Mouse (Mus musculus): ENCODE data around the gene Cbx5. TPM values are rescaled to one million over a fixed set of nuclear protein-coding genes. Genes with fewer than 3 reads are reported as not detected.

Gene Cbx5
- total and polyA plus RNA-seq, 3 experiments = 94.9 to 171 (median 128) TPM

GRCm38 (mm10) chr15:103256210-103256986, 16.8 kb upstream of the Cbx5 start:
- no peak overlapping the region for H3K9ac ChIP-seq (ENCODE audit: insufficient read depth, low read depth)
- H3K4me1 ChIP-seq (ENCODE audit: control insufficient read depth in 1 of 2, insufficient read depth in 2 of 2) = peaks cover 9 to 18% of the 10 kb centered on the region in 2 experiments
- dilution Hi-C loops (cut with MboI; ENCODE audit: extremely low pct_ligation_motif_present, extremely low pct_unique_long_range_greater_than_20kb, low sequenced_read_pairs) (no loop called here), in situ Hi-C loops (cut with MboI; ENCODE audit: low pct_ligation_motif_present, low pct_unique_long_range_greater_than_20kb, low sequenced_read_pairs) (no loop called here)
- no peaks in the 10 kb centered on the region for H3K9me3 ChIP-seq (replicated peaks; ENCODE audit: low read length)
- no peaks in the 10 kb centered on the region for H3K27me3 ChIP-seq (replicated peaks)
- DNase-seq (ENCODE audit: extremely low read depth) = no peak
- no peak overlapping the region for H3K4me3 ChIP-seq (replicated peaks in 1 of 3; ENCODE audit: low read depth in 2 of 3, low read length in 2 of 3, poor library complexity in 1 of 3)
- peaks cover 0 to 14% of the 10 kb centered on the region in 2 experiments for H3K36me3 ChIP-seq (replicated peaks in 1 of 2; ENCODE audit: control insufficient read depth in 1 of 2, insufficient read depth in 1 of 2, low read length in 1 of 2)
- no peak overlapping the region for H3K27ac ChIP-seq (ENCODE audit: insufficient read depth, low read depth)
- H3K79me2 ChIP-seq (replicated peaks; ENCODE audit: control insufficient read depth, extremely low read depth, insufficient read depth, poor library complexity, severe bottlenecking) = no peaks in the 10 kb centered on the region
- H3K4me2 ChIP-seq (ENCODE audit: insufficient read depth, low read depth, poor library complexity, severe bottlenecking) = no peak overlapping the region
- TF ChIP-seq USF1 (IDR thresholded peaks at IDR 0.05; ENCODE audit: low read depth, low read length) = no peak
- TF ChIP-seq ZNF384 (IDR thresholded peaks at IDR 0.05; ENCODE audit: low read depth, low read length) = no peak
- TF ChIP-seq ZMIZ1 (IDR thresholded peaks at IDR 0.05; ENCODE audit: low read depth, low read length) = no peak
- TF ChIP-seq UBTF (IDR thresholded peaks at IDR 0.05; ENCODE audit: low read depth, low read length) = no peak
- TF ChIP-seq BHLHE40 (IDR thresholded peaks at IDR 0.05; ENCODE audit: low read depth, low read length) = no peak
- TF ChIP-seq MXI1 (IDR thresholded peaks at IDR 0.05; ENCODE audit: low read depth, low read length) = no peak
- TF ChIP-seq E2F4 (IDR thresholded peaks at IDR 0.05; ENCODE audit: insufficient replicate concordance, low read depth, low read length) = no peak
- TF ChIP-seq PAX5 (IDR thresholded peaks at IDR 0.05; ENCODE audit: low read length) = no peak
- no peak for TF ChIP-seq IRF4 (IDR thresholded peaks at IDR 0.05; ENCODE audit: low read depth, low read length)

DNA sequence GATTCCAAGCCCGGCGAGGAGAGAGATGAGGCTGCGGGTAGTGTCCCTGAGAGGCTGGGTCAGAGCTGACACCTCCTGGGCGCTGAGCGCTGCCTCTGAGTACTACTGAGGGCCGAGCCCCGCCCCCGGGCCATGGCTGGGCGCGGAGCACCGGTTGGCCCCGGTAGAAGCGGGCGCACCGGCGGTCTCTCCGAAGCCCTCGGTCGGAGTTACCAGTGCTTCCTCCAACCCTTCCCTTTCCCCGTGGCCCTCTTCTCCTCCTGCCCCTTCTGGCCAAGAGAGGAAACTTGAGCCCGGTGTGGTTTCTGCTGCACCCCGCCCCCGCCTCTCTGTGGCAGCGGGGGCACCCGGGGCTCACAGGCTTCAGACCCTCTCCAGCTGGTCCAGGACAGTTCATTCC, 15.6 kb upstream of the Cbx5 start:
- Histone ChIP-seq H3K79me2 (replicated peaks; ENCODE audit: control insufficient read depth, extremely low read depth, insufficient read depth, poor library complexity, severe bottlenecking) (no peaks in the 10 kb centered on the region), H3K27me3 (replicated peaks) (no peaks in the 10 kb centered on the region), H3K27ac (ENCODE audit: insufficient read depth, low read depth) (no peak overlapping the region), H3K4me3 (replicated peaks in 1 of 3; ENCODE audit: low read depth in 2 of 3, low read length in 2 of 3, poor library complexity in 1 of 3) (no peak overlapping the region), H3K4me2 (ENCODE audit: insufficient read depth, low read depth, poor library complexity, severe bottlenecking) (no peak overlapping the region), H3K9me3 (replicated peaks; ENCODE audit: low read length) (no peaks in the 10 kb centered on the region), H3K9ac (ENCODE audit: insufficient read depth, low read depth) (no peak overlapping the region), H3K36me3 (replicated peaks in 1 of 2; ENCODE audit: control insufficient read depth in 1 of 2, insufficient read depth in 1 of 2, low read length in 1 of 2) (peaks cover 0 to 25% of the 10 kb centered on the region in 2 experiments), H3K4me1 (ENCODE audit: control insufficient read depth in 1 of 2, insufficient read depth in 2 of 2) (peaks cover 9 to 18% of the 10 kb centered on the region in 2 experiments)
- in situ Hi-C loops (cut with MboI; ENCODE audit: low pct_ligation_motif_present, low pct_unique_long_range_greater_than_20kb, low sequenced_read_pairs) = no loop called here
- dilution Hi-C loops (cut with MboI; ENCODE audit: extremely low pct_ligation_motif_present, extremely low pct_unique_long_range_greater_than_20kb, low sequenced_read_pairs) = no loop called here
- DNase-seq (ENCODE audit: extremely low read depth) = no peak
- TF ChIP-seq MEF2A (IDR thresholded peaks at IDR 0.05; ENCODE audit: borderline replicate concordance, low read depth, low read length) (no peak), MAX (IDR thresholded peaks at IDR 0.05; ENCODE audit: low read length) (no peak), MXI1 (IDR thresholded peaks at IDR 0.05; ENCODE audit: low read depth, low read length) (no peak), MYC (IDR thresholded peaks at IDR 0.05; ENCODE audit: low read depth, low read length) (no peak), ELF1 (IDR thresholded peaks at IDR 0.05; ENCODE audit: low read depth, low read length) (no peak), RCOR1 (conservative IDR thresholded peaks at IDR 0.05; ENCODE audit: low read depth, low read length) (no peak), RAD21 (IDR thresholded peaks at IDR 0.05; ENCODE audit: low read depth, low read length) (no peak), ETS1 (conservative IDR thresholded peaks at IDR 0.05; ENCODE audit: low read depth, low read length) (no peak), POLR2A (IDR thresholded peaks at IDR 0.05; ENCODE audit: low read depth, low read length) (no peak), TCF12 (IDR thresholded peaks at IDR 0.05; ENCODE audit: low read depth, low read length) (no peak), SMC3 (IDR thresholded peaks at IDR 0.05; ENCODE audit: low read depth, low read length) (no peak), PAX5 (IDR thresholded peaks at IDR 0.05; ENCODE audit: low read length) (no peak)

Measured in CH12.LX (cell line).